Mouse (Mus musculus) cerebellum, adult 2 months (tissue): ENCODE results near the gene Rgsl1.

ENCODE experiments used
- CTCF ChIP-seq: fragments of 200-500 bp; IDR thresholded peaks from 2 replicates; pipeline ENCODE4 v1.5.1; 2011; ENCODE audit warnings: low read depth, mild to moderate bottlenecking, control low read depth, low read length, moderate library complexity, borderline replicate concordance; ENCODE audit not compliant: insufficient read depth
- POLR2A ChIP-seq: fragments of 200-500 bp; IDR thresholded peaks from 2 replicates; pipeline ENCODE4 v1.6.1; 2011; ENCODE audit warnings: low read length, control low read depth, borderline replicate concordance; ENCODE audit not compliant: insufficient read depth

GRCm38 (mm10) chr1:153846420-153846819 is 2.5 kb upstream of the Rgsl1 start:
- TF ChIP-seq CTCF (no peak), POLR2A (no peak)
